Mouse (Mus musculus) intestine, postnatal 0 days (tissue): ENCODE data around the gene Lactb. TPM values are rescaled to one million over a fixed set of nuclear protein-coding genes. Genes with fewer than 3 reads are reported as not detected.

Experiments
- ATAC-seq: fragments of 200-750 bp; cut with Nextera tagmentation; 2 replicates; pipeline ENCODE4 v1.8.0; 2017; ENCODE audit warnings: mild to moderate bottlenecking, moderate TSS enrichment, moderate library complexity
- H3K27ac ChIP-seq: fragments of 300-500 bp; sonication (generic); 2 replicates; pipeline ENCODE4 v1.5.1; 2014; ENCODE audit warnings: mild to moderate bottlenecking, low read depth, low read length, moderate library complexity
- H3K27me3 ChIP-seq: fragments of 300-500 bp; sonication (generic); replicated peaks from 2 replicates; pipeline ENCODE4 v1.6.1; 2014; ENCODE audit warnings: low read length, mixed read lengths; ENCODE audit not compliant: control insufficient read depth, insufficient read depth
- H3K36me3 ChIP-seq: fragments of 300-500 bp; sonication (generic); 2 replicates; pipeline ENCODE4 v1.6.1; 2014; ENCODE audit warnings: mild to moderate bottlenecking, moderate library complexity; ENCODE audit not compliant: control insufficient read depth, insufficient read depth
- H3K4me1 ChIP-seq: fragments of 300-500 bp; sonication (generic); replicated peaks from 2 replicates; pipeline ENCODE4 v1.6.1; 2014; ENCODE audit warnings: antibody characterized with exemption, low read length, mixed read lengths; ENCODE audit not compliant: control insufficient read depth, insufficient read depth
- H3K4me2 ChIP-seq: fragments of 300-500 bp; sonication (generic); replicated peaks from 2 replicates; pipeline ENCODE4 v1.6.1; 2014; ENCODE audit warnings: low read depth, mild to moderate bottlenecking, moderate library complexity
- H3K4me3 ChIP-seq: fragments of 300-500 bp; sonication (generic); 2 replicates; pipeline ENCODE4 v1.5.1; 2014; ENCODE audit warnings: low read depth, low read length
- H3K9ac ChIP-seq: fragments of 300-500 bp; sonication (generic); 2 replicates; pipeline ENCODE4 v1.6.1; 2014; ENCODE audit warnings: mild to moderate bottlenecking, low read depth, low read length
- H3K9me3 ChIP-seq: fragments of 300-500 bp; sonication (generic); 2 replicates; pipeline ENCODE4 v1.6.1; 2016; ENCODE audit warnings: mixed run types; ENCODE audit not compliant: control insufficient read depth
- CTCF ChIP-seq: sonication (generic); IDR thresholded peaks from 2 replicates; pipeline ENCODE4 v1.5.1; 2016; ENCODE audit warnings: low read depth, mild to moderate bottlenecking, control low read depth, antibody characterized with exemption, moderate library complexity
- WGBS: fragments of 180-500 bp; shearing (Covaris S2); extraction: QIAGEN DNeasy Blood & Tissue Kit; methylation state at CpG from one replicate; pipeline ENCODE4 v1.1.7; 2014; 5-methylcytosine and 5-hydroxymethylcytosine counted together
- polyA plus RNA-seq: library from polyadenylated mRNA; unstranded; fragments of >200 nt; fragmentation: Nextera tagmentation; extraction: Ambion mirVana; gene quantifications from 2 replicates; pipeline ENCODE4 v1.2.1, GENCODE M21; 2015

Lactb gene
- polyA plus RNA-seq, 1 experiment from 2014 or later = 14.9 TPM

DNA sequence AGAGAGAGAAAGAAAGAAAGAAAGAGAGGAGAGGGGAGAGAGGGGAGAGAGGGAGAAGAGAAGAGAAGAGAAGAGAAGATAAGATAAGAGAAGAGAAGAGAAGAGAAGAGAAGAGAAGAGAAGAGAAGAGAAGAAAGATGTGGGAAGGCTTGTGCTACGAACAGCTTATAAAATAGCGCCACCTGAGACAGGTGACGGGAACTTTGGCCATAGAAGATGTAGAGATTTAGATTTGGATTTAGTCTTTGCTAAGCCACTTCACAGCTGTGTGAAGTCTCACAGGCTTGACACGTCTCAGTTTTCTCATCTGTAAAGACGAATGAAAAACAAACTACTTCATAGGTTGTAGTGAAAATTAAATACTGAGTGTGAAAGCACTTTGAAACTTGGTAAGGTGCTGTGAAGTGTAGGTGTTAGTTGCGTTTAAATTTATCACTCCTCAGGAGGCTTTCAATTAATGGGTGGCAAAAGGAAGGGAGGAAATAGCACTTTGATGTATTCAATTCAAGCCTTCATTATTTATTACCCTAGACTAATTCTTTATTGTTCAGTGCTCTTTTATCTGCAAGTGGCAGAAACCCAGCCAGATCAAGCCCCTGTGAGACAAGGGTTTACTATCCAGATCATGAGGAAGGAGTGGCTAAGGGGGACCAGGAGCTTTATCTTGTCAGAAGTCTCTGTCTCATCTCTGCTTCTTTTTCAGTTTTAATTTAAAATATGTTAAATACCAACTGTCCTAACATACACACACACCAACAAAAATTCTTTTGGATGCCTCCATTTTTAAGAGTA lies 54.6 kb downstream of the Lactb start:
- peak overlapping the region; percentile 72 for H3K4me2 ChIP-seq
- H3K4me3 ChIP-seq = no peak overlapping the region; the same call in 1 of the 2 replicates
- H3K9me3 ChIP-seq = no peaks in the 10 kb centered on the region
- no peaks in the 10 kb centered on the region for H3K27me3 ChIP-seq
- no peak overlapping the region for H3K27ac ChIP-seq
- WGBS = 14% methylated on average over 6 of the region's 6 CpGs
- peak; percentile 52 for TF ChIP-seq CTCF
- no peak overlapping the region for H3K9ac ChIP-seq
- peaks cover 9% of the 10 kb centered on the region; the same call in 1 of the 2 replicates for H3K4me1 ChIP-seq
- ATAC-seq = no peak
- H3K36me3 ChIP-seq = no peaks in the 10 kb centered on the region

- Histone ChIP-seq H3K4me2 (peak overlapping the region; percentile 72), H3K9me3 (no peaks in the 10 kb centered on the region), H3K36me3 (no peaks in the 10 kb centered on the region), H3K27me3 (no peaks in the 10 kb centered on the region), H3K27ac (no peak overlapping the region), H3K4me1 (peaks cover 15% of the 10 kb centered on the region), H3K9ac (peak overlapping the region; percentile 73; the same call in 1 of the 2 replicates), H3K4me3 (peak overlapping the region; percentile 91)
- no peak for TF ChIP-seq CTCF
- under 1% methylated on average over 14 of the region's 14 CpGs for WGBS
- no peak for ATAC-seq
Measured at GRCm38 (mm10) chr9:66919981-66920380, 55.3 kb downstream of the Lactb start.

- no peak for TF ChIP-seq CTCF
- Histone ChIP-seq H3K4me1 (peaks cover 16% of the 10 kb centered on the region), H3K9me3 (no peaks in the 10 kb centered on the region), H3K27ac (peak within 1 kb of the TSS; percentile 86), H3K4me2 (peak within 1 kb of the TSS; percentile 72), H3K4me3 (peak within 1 kb of the TSS; percentile 91), H3K27me3 (no peaks in the 10 kb centered on the region), H3K36me3 (no peaks in the 10 kb centered on the region), H3K9ac (peak within 1 kb of the TSS; percentile 73)
- peak; percentile 91 for ATAC-seq
- WGBS = under 1% methylated on average over 42 of the region's 49 CpGs
Measured at GRCm38 (mm10) chr9:66919382-66919971, 55.8 kb downstream of the Lactb start, which contains the start of gene Rab8b. TSS of gene Rab8b (minus strand) at chr9:66919687.

GRCm38 (mm10) chr9:66918672-66919330 lies 56.5 kb downstream of the Lactb start:
- Histone ChIP-seq H3K27ac (peak overlapping the region; percentile 86), H3K4me3 (peak overlapping the region; percentile 91), H3K36me3 (no peaks in the 10 kb centered on the region), H3K4me1 (peaks cover 22% of the 10 kb centered on the region), H3K9me3 (no peaks in the 10 kb centered on the region), H3K9ac (peak overlapping the region; percentile 73), H3K4me2 (peak overlapping the region; percentile 72), H3K27me3 (no peaks in the 10 kb centered on the region)
- no peak for ATAC-seq
- 2% methylated on average over 27 of the region's 27 CpGs for WGBS
- TF ChIP-seq CTCF = no peak

DNA sequence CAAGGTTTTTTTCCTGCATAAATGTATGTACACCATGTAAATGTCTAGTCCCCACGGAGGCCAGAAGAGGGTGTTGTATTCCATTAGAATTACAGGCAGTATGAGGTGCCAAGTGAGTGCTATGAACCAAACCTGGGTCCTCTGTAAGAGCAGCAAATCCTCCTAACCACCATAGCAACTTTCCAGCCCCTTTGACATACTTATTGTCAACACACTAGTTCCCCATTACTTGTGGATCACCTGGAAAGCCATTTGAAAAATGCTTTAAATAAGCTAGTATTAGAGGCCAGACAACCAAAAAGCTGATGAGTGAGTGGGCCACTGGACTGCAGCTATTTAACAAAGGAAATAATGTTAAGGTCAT lies 57.4 kb downstream of the Lactb start:
- Histone ChIP-seq H3K4me1 (peaks cover 22% of the 10 kb centered on the region), H3K9ac (no peak overlapping the region), H3K4me2 (peak overlapping the region; percentile 72; the same call in 1 of the 2 replicates), H3K36me3 (no peaks in the 10 kb centered on the region), H3K27ac (no peak overlapping the region), H3K27me3 (no peaks in the 10 kb centered on the region), H3K9me3 (no peaks in the 10 kb centered on the region), H3K4me3 (0 out of 2 replicates have a peak overlapping the region, but pooled peaks have one; percentile 91)
- no peak for ATAC-seq
- no peak for TF ChIP-seq CTCF
- WGBS = 70% methylated on average over 1 of the region's 1 CpGs

- 86% methylated on average over 8 of the region's 8 CpGs for WGBS
- H3K36me3 ChIP-seq = no peaks in the 10 kb centered on the region
- no peak for ATAC-seq
- no peak for TF ChIP-seq CTCF
- H3K9ac ChIP-seq = no peak overlapping the region
- peaks cover 22% of the 10 kb centered on the region for H3K4me1 ChIP-seq
- H3K27ac ChIP-seq = peak overlapping the region; percentile 78; the same call in 1 of the 2 replicates
- H3K27me3 ChIP-seq = no peaks in the 10 kb centered on the region
- no peak overlapping the region for H3K4me2 ChIP-seq
- H3K9me3 ChIP-seq = no peaks in the 10 kb centered on the region
- H3K4me3 ChIP-seq = no peak overlapping the region
Measured at GRCm38 (mm10) chr9:66917216-66917891, 57.9 kb downstream of the Lactb start.
